Mouse (Mus musculus): ENCODE measurements at regions not wholly inside any gene's neighbourhood (a gene's known extent, or its start where the extent isn't known, plus 50 kb on each side); places are given as distances from the start of the nearest gene placed in this dataset.

GRCm38 (mm10) chr17:16101548-16101947 lies 270.7 kb upstream of the Rgmb start:
- no peaks in the 10 kb centered on the region for H3K4me1 ChIP-seq
- no peaks in the 10 kb centered on the region for H3K36me3 ChIP-seq
- H3K27me3 ChIP-seq, result no peaks in the 10 kb centered on the region
- no peak overlapping the region for H3K4me3 ChIP-seq
- 21% methylated on average over 2 of the region's 2 CpGs for WGBS
- no peak overlapping the region for H3K4me2 ChIP-seq
- ATAC-seq (ENCODE audit: insufficient number of reproducible peaks, low FRiP score, low TSS enrichment, low read depth), result no peak
- H3K9ac ChIP-seq, result no peak overlapping the region
- H3K27ac ChIP-seq, result no peak overlapping the region
- no peaks in the 10 kb centered on the region for H3K9me3 ChIP-seq

GRCm38 (mm10) chr17:16092952-16093351 lies 262.1 kb upstream of the Rgmb start:
- 80% methylated on average over 4 of the region's 4 CpGs for WGBS
- H3K9ac ChIP-seq, result no peak overlapping the region
- no peaks in the 10 kb centered on the region for H3K27me3 ChIP-seq
- H3K4me3 ChIP-seq, result no peak overlapping the region
- no peak overlapping the region for H3K27ac ChIP-seq
- no peaks in the 10 kb centered on the region for H3K36me3 ChIP-seq
- H3K4me2 ChIP-seq, result no peak overlapping the region
- no peak for ATAC-seq (ENCODE audit: insufficient number of reproducible peaks, low FRiP score, low TSS enrichment, low read depth)
- H3K4me1 ChIP-seq, result no peaks in the 10 kb centered on the region
- H3K9me3 ChIP-seq, result no peaks in the 10 kb centered on the region

- Histone ChIP-seq H3K9ac (no peak overlapping the region), H3K27ac (no peak overlapping the region), H3K4me2 (no peak overlapping the region), H3K4me3 (no peak overlapping the region), H3K27me3 (no peaks in the 10 kb centered on the region), H3K9me3 (no peaks in the 10 kb centered on the region), H3K36me3 (no peaks in the 10 kb centered on the region), H3K4me1 (no peaks in the 10 kb centered on the region)
- no peak for ATAC-seq (ENCODE audit: insufficient number of reproducible peaks, low FRiP score, low TSS enrichment, low read depth)
- 77% methylated on average over 8 of the region's 8 CpGs for WGBS
Measured at GRCm38 (mm10) chr17:16089619-16090280, 258.9 kb upstream of the Rgmb start.

GRCm38 (mm10) chr17:16088879-16089618 lies 258.2 kb upstream of the Rgmb start:
- no peaks in the 10 kb centered on the region for H3K4me1 ChIP-seq
- no peak overlapping the region for H3K9ac ChIP-seq
- no peak for ATAC-seq (ENCODE audit: insufficient number of reproducible peaks, low FRiP score, low TSS enrichment, low read depth)
- no peak overlapping the region for H3K4me3 ChIP-seq
- H3K9me3 ChIP-seq, result no peaks in the 10 kb centered on the region
- 66% methylated on average over 5 of the region's 5 CpGs for WGBS
- H3K36me3 ChIP-seq, result no peaks in the 10 kb centered on the region
- H3K27ac ChIP-seq, result no peak overlapping the region
- H3K4me2 ChIP-seq, result no peak overlapping the region
- H3K27me3 ChIP-seq, result no peaks in the 10 kb centered on the region

GRCm38 (mm10) chr17:16087046-16087445 lies 256.2 kb upstream of the Rgmb start:
- Histone ChIP-seq H3K36me3 (no peaks in the 10 kb centered on the region), H3K27me3 (no peaks in the 10 kb centered on the region), H3K4me3 (no peak overlapping the region), H3K9me3 (no peaks in the 10 kb centered on the region), H3K27ac (no peak overlapping the region), H3K9ac (no peak overlapping the region), H3K4me1 (no peaks in the 10 kb centered on the region), H3K4me2 (no peak overlapping the region)
- no peak for ATAC-seq (ENCODE audit: insufficient number of reproducible peaks, low FRiP score, low TSS enrichment, low read depth)
- WGBS, result 42% methylated on average over 2 of the region's 2 CpGs

GRCm38 (mm10) chr17:16082842-16083241 lies 252.0 kb upstream of the Rgmb start:
- H3K9ac ChIP-seq, result no peak overlapping the region
- no peaks in the 10 kb centered on the region for H3K9me3 ChIP-seq
- ATAC-seq (ENCODE audit: insufficient number of reproducible peaks, low FRiP score, low TSS enrichment, low read depth), result no peak
- H3K27ac ChIP-seq, result no peak overlapping the region
- no peaks in the 10 kb centered on the region for H3K36me3 ChIP-seq
- WGBS, result 65% methylated on average over 3 of the region's 3 CpGs
- no peaks in the 10 kb centered on the region for H3K4me1 ChIP-seq
- H3K27me3 ChIP-seq, result no peaks in the 10 kb centered on the region
- H3K4me3 ChIP-seq, result no peak overlapping the region
- no peak overlapping the region for H3K4me2 ChIP-seq

GRCm38 (mm10) chr17:16078549-16078948 lies 247.7 kb upstream of the Rgmb start:
- no peaks in the 10 kb centered on the region for H3K27me3 ChIP-seq
- H3K4me2 ChIP-seq, result no peak overlapping the region
- no peaks in the 10 kb centered on the region for H3K9me3 ChIP-seq
- H3K4me3 ChIP-seq, result no peak overlapping the region
- no peak for ATAC-seq (ENCODE audit: insufficient number of reproducible peaks, low FRiP score, low TSS enrichment, low read depth)
- 74% methylated on average over 3 of the region's 3 CpGs for WGBS
- no peak overlapping the region for H3K9ac ChIP-seq
- H3K4me1 ChIP-seq, result no peaks in the 10 kb centered on the region
- H3K36me3 ChIP-seq, result no peaks in the 10 kb centered on the region
- no peak overlapping the region for H3K27ac ChIP-seq

- Histone ChIP-seq H3K9ac (no peak overlapping the region), H3K27me3 (no peaks in the 10 kb centered on the region), H3K9me3 (no peaks in the 10 kb centered on the region), H3K4me1 (no peaks in the 10 kb centered on the region), H3K27ac (no peak overlapping the region), H3K4me3 (no peak overlapping the region), H3K36me3 (no peaks in the 10 kb centered on the region), H3K4me2 (no peak overlapping the region)
- ATAC-seq (ENCODE audit: insufficient number of reproducible peaks, low FRiP score, low TSS enrichment, low read depth), result no peak
- 31% methylated on average over 1 of the region's 1 CpGs for WGBS
Measured at GRCm38 (mm10) chr17:16069334-16069733, 238.5 kb upstream of the Rgmb start.

GRCm38 (mm10) chr17:16067858-16068257 lies 237.0 kb upstream of the Rgmb start:
- no peak overlapping the region for H3K4me2 ChIP-seq
- no peak overlapping the region for H3K27ac ChIP-seq
- no peak overlapping the region for H3K9ac ChIP-seq
- H3K36me3 ChIP-seq, result no peaks in the 10 kb centered on the region
- H3K4me3 ChIP-seq, result no peak overlapping the region
- ATAC-seq (ENCODE audit: insufficient number of reproducible peaks, low FRiP score, low TSS enrichment, low read depth), result no peak
- WGBS, result 86% methylated on average over 2 of the region's 2 CpGs
- no peaks in the 10 kb centered on the region for H3K4me1 ChIP-seq
- no peaks in the 10 kb centered on the region for H3K27me3 ChIP-seq
- no peaks in the 10 kb centered on the region for H3K9me3 ChIP-seq

- 20% methylated on average over 3 of the region's 3 CpGs for WGBS
Measured at GRCm38 (mm10) chr17:16054481-16054880, 223.6 kb upstream of the Rgmb start.

GRCm38 (mm10) chr17:16051713-16052112 lies 220.9 kb upstream of the Rgmb start:
- Histone ChIP-seq H3K4me2 (no peak overlapping the region), H3K9ac (no peak overlapping the region), H3K4me1 (0 out of 2 replicates have a peak, but pooled peaks cover 3% of the 10 kb centered on the region), H3K9me3 (no peaks in the 10 kb centered on the region), H3K4me3 (no peak overlapping the region), H3K27me3 (no peaks in the 10 kb centered on the region), H3K27ac (no peak overlapping the region), H3K36me3 (no peaks in the 10 kb centered on the region)
- ATAC-seq (ENCODE audit: insufficient number of reproducible peaks, low FRiP score, low TSS enrichment, low read depth), result no peak
- WGBS, result 22% methylated on average over 5 of the region's 5 CpGs

More at GRCm38 (mm10) chr17:16054481-16054880, 223.6 kb upstream of the Rgmb start:
- no peak overlapping the region for H3K27ac ChIP-seq
- H3K4me1 ChIP-seq, result 0 out of 2 replicates have a peak, but pooled peaks cover 3% of the 10 kb centered on the region
- no peak overlapping the region for H3K4me3 ChIP-seq
- H3K9ac ChIP-seq, result no peak overlapping the region
- no peaks in the 10 kb centered on the region for H3K27me3 ChIP-seq
- ATAC-seq (ENCODE audit: insufficient number of reproducible peaks, low FRiP score, low TSS enrichment, low read depth), result no peak
- no peaks in the 10 kb centered on the region for H3K9me3 ChIP-seq
- no peak overlapping the region for H3K4me2 ChIP-seq
- no peaks in the 10 kb centered on the region for H3K36me3 ChIP-seq

GRCm38 (mm10) chr17:16041542-16042251 lies 210.9 kb upstream of the Rgmb start:
- Histone ChIP-seq H3K27me3 (no peaks in the 10 kb centered on the region), H3K9ac (no peak overlapping the region), H3K4me1 (no peaks in the 10 kb centered on the region), H3K9me3 (no peaks in the 10 kb centered on the region), H3K27ac (no peak overlapping the region), H3K4me2 (no peak overlapping the region), H3K4me3 (no peak overlapping the region), H3K36me3 (no peaks in the 10 kb centered on the region)
- 62% methylated on average over 5 of the region's 5 CpGs for WGBS
- no peak for ATAC-seq (ENCODE audit: insufficient number of reproducible peaks, low FRiP score, low TSS enrichment, low read depth)
